Mouse (Mus musculus) liver, embryonic 14.5 days (tissue): Measurements from ENCODE around the gene Rbm4.

ENCODE experiments used
- CTCF ChIP-seq: IDR thresholded peaks from 2 replicates; pipeline ENCODE4 v1.5.1; 2016; ENCODE audit warnings: antibody characterized with exemption, low read depth, control low read depth
- EP300 ChIP-seq: IDR thresholded peaks from 2 replicates; pipeline ENCODE4 v1.6.1; 2016; ENCODE audit warnings: antibody characterized with exemption, low read depth

DNA sequence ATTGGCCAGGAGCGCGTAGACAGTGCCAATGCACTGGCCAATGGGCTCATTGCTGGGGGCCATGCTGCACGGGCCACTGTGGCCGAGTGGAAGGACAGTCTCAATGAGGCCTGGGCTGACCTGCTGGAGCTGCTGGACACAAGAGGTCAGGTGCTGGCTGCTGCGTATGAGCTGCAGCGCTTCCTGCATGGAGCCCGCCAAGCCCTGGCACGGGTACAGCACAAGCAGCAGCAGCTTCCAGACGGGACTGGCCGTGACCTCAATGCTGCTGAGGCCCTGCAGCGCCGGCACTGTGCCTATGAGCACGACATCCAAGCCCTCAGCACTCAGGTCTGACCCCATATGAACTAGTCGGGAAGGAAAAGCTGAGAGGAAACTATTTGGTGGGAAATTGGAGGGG, 47.1 kb downstream of the Rbm4 start:
- no peak for TF ChIP-seq CTCF
- TF ChIP-seq EP300: no peak
